Mouse (Mus musculus) erythroblast, embryonic 14.5 days (primary cell): ENCODE measurements around the gene Gpr146.

Source experiments
- GATA1 ChIP-seq: IDR thresholded peaks from 2 replicates; pipeline ENCODE4 v1.6.1; 2012; ENCODE audit warnings: low read length, inconsistent platforms, mixed read lengths
- TAL1 ChIP-seq: IDR thresholded peaks from 3 replicates; pipeline ENCODE4 v1.6.1; 2012; ENCODE audit warnings: low read length, inconsistent platforms, mixed read lengths

DNA sequence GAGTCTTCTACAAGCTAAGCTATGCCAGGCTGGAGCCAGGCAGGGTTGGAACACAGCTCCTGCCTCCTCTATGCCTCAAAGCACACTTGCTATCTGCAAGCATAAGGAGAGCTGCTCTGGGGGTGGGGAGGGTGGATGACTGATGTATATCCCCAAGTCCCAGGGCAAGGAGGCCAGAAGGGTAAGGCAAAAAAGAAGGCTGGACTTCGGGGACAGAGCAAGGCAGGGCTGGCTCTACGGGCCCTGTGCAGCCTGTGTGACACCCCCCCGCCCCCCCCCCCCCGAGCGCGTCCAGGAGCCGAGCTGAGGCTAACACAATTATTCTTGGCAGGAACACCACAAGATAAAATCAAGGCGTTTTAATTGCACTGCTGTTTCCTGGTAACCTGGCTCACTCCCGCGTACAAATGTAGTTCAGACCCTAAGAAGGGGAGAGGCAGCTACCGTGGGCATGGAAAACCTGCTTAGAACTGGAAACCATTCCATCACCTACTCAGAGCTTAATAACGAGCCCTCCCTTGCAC lies 52.4 kb downstream of the Gpr146 start:
- no peak for TF ChIP-seq TAL1
- TF ChIP-seq GATA1: no peak
